Mouse (Mus musculus): ENCODE data around the gene Gpc5. TPM values are rescaled to one million over a fixed set of nuclear protein-coding genes. Genes with fewer than 3 reads are reported as not detected.

Gpc5 gene
- polyA plus RNA-seq, 1 experiment, result 0.36 TPM

DNA sequence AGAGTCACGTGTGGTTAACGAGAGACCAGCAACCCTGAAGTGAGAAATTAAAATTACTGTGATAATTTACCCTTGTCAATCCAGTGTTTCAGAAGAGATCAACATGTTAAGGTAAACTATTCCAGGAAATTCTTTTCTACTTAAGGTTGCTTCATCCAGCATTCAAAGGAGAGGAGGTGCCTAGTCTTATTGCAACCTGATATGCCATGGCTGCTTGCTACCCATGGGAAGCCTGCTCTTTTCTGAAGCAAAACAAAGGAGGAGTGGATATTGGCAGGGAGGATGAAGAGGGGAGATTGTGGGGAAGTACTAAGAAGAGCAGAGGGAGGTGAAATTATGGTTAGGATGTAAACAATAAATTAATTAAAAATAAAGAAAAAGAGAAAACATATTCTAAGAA, 15.5 kb downstream of the Gpc5 start:
- no peak for DNase-seq (ENCODE audit: low read depth)

DNA sequence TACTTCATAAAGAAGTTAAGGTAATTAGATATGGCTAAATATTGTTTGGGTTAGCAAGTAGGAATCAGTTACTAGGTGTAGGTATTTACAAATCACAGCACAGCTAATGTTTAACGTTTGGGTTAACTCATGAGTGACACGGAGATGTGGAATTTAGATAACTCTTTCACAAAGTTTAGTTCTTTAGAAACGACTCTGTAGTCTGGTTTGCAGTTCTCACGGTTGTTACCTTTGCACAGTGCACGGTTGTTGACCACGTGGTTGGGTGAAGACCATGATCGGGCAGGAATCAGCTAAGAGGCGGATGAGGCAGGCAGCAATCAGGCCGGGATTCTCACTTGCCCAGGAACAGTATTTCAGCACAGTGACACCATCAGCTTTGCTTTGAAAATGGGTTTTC, 26.6 kb downstream of the Gpc5 start:
- DNase-seq (ENCODE audit: low read depth), result no peak

DNA sequence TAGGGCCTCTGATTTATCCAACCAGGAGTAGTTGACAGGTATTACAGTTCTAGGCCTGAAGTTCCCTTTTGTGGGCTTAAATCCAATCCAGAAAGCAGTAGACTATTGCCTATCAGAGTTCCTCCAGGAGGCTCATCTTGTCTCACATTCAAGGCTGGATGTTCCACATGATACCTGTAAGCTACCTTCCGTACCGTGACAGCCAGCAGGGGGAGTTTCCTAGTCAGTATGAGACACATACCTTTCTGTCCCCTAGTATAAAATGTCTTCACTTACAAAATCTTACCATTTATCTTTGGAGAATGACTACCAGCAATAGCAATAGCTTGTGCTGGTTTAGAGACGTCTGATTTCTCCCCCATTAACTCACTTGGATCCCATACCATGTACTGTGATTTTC, 56.8 kb downstream of the Gpc5 start:
- no peak for DNase-seq (ENCODE audit: low read depth)

DNA sequence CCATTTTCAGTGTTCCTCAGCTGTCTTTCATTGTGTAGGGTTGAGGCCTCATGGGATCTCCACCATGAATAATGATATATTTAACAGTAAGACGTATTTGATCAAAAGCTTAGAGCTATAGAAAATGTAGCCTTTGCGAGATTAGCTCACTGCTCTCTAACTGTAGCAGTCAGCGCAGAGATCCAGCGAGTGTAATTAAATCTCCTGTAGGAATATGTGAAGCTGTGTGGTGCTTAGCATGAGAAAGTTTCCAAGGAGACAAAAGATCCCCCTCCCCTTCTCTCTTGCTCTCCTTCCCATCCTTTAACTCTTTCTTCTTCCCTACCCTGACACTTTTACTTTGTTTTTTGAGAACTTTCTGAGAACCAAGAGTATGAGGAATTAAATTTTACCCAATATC, 64.6 kb downstream of the Gpc5 start:
- DNase-seq (ENCODE audit: low read depth), result no peak

DNA sequence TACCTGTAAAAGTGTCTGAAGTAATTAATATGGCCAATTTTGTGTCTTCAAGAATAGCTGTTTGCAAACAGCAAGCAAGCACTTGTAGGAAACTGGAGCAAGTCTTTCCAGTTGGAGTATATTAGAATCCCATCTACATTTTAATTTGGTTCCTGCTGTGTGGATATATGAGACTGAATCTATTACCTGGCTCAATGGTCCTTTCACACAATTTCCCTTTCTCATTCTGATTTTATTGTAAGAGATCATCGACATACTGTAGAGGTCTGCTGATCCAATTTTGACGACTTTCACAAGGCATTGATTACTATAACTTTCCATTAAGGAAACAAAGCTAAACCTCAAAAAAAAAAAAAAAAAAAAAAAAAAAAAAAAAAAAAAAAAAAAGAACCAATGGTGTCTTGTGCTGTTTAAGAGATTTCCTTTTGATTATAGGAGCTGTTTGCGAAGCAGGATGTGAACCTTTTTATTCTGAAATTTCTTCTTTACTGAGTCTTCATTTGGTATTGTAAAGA, 85.4 kb downstream of the Gpc5 start:
- DNase-seq (ENCODE audit: low read depth), result no peak

DNA sequence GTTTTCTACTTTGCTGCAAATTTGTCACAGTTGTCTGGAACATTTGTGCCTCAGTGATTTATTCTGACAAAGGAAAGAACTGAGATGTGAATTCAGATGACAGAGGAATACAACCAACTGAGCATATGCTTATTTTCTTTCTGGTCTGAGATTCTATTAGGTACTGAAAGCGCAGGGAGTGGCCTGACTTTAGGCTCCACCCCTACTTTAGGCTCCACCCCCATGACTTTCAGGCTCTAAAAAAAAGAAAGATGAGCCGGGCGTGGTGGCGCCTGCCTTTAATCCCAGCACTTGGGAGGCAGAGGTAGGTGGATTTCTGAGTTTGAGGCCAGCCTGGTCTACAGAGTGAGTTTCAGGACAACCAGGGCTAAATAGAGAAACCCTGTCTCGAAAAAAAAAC, 87.9 kb downstream of the Gpc5 start:
- no peak for DNase-seq (ENCODE audit: low read depth)

DNA sequence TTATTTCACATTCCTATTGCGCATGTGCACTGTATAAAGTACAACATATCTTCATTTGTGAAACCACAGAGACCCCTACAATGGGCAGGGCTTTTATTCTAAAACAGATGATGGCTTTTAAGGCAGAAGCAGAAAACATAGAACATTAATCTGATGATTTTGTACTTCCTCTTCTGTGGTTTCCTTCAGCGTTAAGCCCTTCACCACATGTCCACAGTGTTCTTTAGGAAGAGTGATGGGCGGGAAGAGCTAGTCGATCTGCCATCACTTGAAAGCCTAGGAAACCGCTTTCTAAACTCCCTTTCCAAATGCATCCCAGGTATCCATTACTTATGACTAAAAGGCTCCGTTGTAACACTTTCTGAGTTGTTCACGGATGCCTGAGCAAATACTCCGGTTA, 96.2 kb downstream of the Gpc5 start:
- no peak for DNase-seq (ENCODE audit: low read depth)

DNA sequence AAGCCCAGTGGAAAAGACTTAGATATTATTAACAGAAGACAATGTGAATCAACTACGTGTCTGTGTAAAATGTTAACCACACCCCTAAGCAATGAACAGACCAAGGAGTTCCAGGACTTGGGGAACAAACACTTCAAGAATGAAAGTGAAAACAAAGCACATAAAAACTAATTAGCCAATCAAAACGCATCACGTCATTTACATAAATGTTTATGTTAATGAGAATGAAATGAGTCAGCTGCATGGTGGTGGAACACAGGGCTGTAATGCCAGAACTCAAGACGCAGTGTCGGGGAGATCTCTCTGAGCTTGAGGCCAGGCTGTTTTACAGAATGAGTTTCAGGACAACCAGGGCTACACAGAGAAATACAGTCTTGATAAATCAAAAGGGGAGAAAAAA, 136.1 kb downstream of the Gpc5 start:
- DNase-seq (ENCODE audit: low read depth), result no peak

DNA sequence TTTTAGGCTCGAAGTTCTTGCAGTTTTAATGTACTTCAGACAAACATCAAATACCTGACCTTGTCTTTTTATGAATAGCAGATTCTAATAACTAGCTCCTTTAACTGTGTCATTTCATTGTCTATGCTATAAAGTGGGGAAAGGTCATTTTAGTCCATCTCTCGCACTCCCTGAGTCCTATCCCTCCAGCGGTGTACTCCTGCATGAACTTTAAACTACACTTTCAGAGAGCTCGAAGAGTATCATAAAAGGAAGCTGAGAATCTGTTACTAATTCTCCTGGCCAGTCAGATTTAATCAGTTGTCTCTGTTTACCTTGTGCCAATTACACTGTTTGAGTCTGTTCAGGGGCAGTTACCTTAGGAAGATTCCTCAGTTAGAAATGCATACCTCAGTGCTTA, 144.4 kb downstream of the Gpc5 start:
- no peak for DNase-seq (ENCODE audit: low read depth)

DNA sequence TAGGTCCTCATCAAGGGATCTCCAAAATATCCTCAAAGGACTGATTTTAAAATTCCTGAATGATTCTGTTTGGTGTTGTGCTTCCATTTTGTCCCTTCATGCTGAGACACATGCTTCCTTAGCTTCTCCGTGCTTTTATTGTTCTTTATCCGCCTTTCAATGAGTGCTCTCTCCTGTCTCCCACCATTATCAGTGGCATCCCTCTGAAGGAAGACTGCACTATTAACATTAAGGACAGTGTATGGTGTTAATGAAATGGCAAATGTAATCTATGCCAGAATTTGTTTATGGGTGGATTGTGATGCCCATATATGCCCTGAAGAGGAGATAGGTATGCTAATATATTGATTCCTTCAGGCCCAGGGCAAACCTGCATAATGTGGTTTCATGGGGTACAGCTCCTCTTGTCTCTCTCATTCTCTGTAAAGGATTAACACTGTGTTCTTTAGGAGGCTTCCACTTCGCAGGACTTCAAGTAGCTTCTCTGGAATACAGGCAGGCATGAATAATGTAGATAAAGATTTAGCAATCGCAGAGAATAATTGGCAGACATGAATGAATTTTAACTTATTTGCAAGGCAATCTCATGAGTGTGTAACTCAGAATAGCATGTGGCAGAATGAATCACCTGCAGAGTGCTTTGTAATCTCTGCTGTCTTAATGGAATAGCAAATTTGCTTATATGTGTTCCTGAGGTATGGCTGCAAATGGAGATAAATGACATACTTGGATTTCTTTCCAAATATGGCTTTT, 148.8 kb downstream of the Gpc5 start:
- DNase-seq (ENCODE audit: low read depth), result no peak

DNA sequence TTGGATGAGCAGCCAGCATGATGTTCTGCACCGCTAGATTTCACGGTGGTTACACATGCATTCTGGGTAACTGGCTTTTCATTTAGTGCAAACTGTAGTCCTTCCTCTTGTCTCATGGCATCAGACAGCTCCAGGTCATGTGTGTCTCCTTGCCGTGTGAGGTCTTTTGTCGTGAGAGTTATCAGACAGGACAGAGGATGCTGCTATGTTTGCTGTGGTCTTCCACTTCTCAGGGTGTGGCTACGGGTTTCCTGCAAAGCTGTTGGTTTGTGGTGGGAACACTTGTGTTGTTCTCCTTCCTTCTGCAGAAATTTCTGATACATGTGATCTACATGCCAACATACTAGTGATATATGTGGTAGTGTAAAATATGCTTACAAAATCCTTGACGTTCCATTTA, 158.5 kb downstream of the Gpc5 start:
- no peak for DNase-seq (ENCODE audit: low read depth)

DNA sequence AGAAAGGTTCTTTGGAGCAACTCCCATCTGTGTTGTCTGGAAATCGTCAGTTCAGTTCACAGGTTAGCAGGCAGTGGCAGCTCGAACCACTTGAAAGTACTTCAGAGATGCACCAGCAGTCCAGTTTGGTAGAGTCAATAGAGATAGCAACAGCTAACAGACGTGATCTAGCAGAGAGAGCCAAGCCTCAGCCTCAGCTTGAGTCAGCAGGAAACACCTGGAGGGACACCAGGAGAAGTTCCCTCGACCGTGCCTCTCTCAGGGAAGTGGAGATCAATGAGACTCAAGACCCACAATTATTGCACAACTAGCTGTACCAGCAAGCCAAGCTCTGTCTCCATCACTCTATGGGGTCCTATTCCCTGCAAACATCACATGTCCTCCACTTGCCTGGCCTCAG, 159.8 kb downstream of the Gpc5 start:
- DNase-seq (ENCODE audit: low read depth), result no peak

DNA sequence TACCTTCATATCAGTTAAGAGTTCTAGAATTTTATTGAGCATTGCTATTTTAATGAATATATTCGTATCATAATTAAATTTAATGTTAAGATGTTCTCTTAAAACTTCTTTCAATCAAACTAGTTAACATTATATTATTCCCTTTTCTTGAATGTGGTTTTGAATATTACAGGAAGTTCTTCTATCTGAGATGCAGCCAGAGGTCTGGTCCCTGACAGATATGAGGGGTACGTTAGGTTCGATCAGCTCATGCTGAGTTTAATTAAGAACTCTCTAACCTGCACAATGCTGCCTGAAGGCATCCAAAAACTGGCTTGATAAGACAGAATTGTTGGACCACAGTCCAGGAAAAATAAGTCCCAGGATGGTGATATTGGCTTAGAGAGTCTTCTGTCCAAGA, 161.1 kb downstream of the Gpc5 start:
- no peak for DNase-seq (ENCODE audit: low read depth)

DNA sequence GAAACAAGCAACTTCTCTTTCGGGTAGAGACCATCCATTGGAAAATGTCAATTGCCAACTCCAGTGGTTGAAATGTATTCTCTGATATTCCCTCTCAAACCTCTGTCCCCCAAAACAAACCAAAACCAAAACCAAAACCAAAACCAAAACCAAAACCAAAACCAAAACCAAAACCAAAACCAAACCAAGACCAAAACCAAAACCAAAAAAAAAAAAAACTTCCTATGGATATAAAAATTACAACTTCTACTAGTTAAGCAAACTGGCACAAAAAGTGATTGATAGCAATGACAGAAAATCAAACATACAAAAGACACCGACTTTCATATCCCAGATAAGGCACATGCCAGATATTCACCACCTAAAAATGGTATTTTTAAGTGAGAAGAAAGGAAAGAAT, 161.7 kb downstream of the Gpc5 start:
- DNase-seq (ENCODE audit: low read depth), result no peak

DNA sequence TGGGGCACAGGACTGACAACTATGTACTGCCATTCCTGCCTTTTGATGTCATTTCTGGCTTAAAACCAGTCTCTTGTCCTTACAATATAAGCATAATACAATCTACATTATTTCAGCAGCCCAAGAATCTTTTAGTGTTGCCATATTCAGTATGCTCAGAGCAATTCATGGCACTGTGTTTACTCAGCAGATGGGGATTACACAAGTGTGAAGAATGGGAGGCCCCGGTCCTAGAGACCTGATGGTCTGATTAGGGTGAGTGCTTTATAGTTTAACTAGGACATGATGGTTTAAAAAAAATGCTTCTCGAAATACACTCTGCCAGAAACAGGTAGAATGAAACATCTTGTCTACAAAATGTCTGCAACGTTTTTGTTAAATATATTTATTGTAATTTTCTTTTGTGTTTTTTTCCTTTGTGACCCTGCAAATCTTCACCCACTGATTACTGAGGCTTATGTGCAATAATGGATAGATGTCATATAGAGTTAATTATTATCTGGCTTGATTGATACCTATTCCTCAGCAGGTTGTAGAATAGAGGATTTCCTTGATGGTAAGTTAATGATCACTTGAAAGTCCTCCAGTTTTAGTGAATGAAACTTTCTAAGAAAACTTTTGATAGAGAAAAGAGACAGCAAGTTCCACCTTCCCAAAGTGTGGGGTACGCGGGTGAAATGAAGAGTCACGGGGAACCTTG, 177.8 kb downstream of the Gpc5 start:
- no peak for DNase-seq (ENCODE audit: low read depth)

DNA sequence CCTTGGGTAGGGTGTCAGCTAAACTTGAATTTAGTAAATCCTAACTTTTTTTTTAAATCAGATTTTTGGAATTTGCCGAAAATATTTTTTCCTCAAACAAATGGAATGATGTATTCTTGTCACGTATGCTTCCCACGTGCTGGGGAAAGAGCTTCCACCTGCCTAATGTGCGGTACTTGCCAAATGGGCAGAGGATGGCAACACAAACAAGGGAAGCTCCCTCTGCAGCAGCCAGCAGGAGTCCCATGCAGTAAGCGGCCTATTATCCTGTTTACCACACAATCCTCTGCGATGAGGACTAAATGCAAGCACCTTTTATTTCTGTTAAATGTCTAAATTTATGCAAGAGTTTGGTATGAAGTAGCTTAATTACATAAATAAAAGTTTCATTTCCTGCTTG, 178.4 kb downstream of the Gpc5 start:
- no peak for DNase-seq (ENCODE audit: low read depth)

DNA sequence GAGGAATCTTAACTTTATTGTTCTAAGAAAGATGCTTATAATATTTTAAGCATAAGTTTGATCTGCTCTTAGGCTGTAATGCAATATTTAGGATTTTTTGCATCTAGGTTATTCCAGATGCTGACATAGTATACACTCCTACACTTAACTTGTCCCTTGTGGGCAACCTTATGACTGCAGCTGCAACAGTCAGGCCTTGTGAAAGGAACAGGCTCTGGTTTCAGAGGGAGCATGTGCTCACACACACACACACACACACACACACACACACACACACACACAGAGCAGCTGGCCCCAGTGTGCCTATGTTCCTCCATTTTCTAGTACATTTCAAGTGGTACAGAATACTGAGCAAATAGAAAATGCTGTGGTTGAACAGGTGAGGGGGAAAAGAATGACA, 190.8 kb downstream of the Gpc5 start:
- no peak for DNase-seq (ENCODE audit: low read depth)

DNA sequence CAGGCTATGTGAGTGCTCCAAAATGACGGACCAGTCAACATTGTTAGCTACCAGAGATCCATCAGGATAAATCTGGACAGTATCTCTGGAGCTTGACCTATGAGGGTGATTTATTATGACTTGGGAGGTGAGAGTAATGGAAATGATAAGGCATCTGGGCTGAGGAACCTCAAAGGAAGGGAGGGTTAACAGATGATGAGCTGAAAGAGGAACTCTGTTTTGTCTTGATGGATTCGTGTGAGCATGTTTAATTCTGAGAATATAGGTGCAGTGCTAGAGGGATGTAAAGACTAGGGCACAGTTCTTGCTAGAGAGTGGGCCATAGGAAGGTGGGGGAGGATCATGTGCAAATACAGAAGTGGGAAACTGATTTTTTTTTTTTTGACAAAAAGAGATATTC, 232.2 kb downstream of the Gpc5 start:
- DNase-seq (ENCODE audit: low read depth), result no peak

DNA sequence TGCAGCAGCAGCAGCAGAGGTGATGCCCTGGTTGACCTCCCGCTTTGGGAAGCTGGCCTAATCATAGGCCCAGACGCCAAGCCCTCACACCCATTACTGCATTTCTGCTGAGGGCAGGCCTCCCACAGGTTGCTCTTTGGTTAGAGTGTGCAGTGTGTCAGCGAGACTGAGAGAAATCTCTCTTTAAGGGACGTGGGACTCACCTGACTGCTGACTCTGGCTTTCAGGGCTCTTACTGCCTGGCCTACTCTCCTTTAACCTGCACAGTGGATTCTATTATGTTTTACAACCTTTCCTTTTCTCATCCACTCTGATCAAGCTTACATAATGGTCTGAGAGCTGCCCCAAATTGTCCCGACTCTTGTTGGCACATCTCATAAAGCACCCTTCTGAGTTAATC, 234.4 kb downstream of the Gpc5 start:
- DNase-seq (ENCODE audit: low read depth), result no peak

DNA sequence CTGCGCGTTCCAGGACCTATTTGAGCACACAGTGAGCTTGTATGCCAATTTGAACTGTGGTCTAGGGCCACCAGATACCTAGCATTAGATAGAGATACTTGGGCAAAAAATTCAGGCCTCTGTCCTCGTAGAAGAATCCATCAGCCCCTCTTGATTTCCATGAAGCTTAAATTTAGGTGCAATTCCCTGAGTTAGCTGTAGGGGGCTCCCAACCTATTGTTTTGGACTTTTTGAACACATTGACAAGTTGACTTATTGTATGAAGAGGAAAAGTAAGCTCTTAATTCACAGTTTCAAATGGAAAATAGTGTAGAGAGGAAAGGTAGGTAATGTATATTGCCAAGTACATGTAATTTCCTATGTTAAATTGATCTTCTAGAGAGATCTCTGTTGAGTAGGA, 247.1 kb downstream of the Gpc5 start:
- DNase-seq (ENCODE audit: low read depth), result no peak

DNA sequence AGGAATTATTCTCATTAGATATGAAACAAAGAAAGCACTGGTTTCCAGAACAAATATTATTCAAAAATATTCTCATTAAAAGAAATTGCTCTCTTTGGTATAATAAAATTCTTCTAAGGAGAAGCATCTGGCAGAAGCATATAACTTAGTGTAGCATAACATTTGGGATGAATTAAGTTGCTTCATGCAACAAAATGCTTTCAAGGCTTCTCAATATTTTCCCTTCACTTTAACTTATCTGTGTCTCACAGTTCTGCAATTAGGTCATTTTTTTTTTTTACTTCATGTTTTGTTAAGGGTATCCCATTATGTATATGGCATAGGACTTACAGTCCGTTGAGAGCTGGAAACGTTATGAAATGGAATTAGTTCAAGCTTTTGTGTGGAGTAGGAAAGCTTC, 250.6 kb downstream of the Gpc5 start:
- no peak for DNase-seq (ENCODE audit: low read depth)

DNA sequence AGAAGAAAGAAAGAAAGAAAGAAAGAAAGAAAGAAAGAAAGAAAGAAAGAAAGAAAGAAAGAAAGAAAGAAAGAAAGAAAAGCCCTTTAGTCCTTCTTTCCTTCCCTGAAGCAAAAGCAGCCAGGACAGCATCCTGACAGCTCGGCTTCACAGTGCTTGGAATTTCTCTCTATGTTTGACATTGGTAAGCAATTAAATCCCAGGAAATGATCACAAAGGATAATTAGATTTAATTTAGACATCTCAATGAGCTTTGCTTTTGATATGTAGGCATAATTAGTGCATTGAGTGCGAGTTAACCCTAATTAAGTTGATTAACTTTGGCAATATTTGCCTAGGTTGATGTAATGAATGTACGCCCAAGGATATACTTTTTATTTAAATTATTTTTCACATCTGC, 257.4 kb downstream of the Gpc5 start:
- no peak for DNase-seq (ENCODE audit: low read depth)

DNA sequence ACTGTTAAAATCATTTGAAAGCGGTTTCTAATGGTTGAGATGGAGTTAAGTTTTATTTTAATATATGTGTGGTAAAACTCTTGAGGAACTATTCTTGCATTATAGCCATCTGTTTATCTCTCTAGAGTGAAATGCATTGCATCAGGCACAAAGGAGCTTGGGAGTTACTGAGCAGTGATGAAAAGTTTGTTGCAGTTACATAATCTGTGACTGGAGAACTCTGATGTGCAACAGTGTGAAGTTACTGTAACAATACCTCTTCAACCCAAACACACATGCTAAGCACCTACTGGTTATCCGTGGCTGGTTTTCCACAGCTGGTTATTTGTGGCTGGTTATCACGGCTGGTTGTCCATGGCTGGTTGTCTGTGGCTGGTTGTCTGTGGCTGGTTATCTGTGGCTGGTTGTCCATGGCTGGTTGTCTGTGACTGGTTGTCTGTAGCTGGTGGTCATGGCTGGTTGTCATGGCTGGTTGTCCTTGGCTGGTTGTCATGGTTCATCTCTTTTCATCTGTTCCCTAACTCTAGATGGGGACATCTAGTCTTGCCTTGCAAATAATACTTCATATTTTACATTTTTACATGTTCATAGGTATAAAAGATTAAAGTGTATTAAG, 273.4 kb downstream of the Gpc5 start:
- no peak for DNase-seq (ENCODE audit: low read depth)
